Mouse (Mus musculus): ENCODE results near the gene Ptk7. TPM values are rescaled to one million over a fixed set of nuclear protein-coding genes. Genes with fewer than 3 reads are reported as not detected.

Gene Ptk7
- polyA plus RNA-seq (2015; fragmentation: Illumina TruSeq; extraction: RNeasy Lipid Tissue Mini Kit (QIAGEN cat#74804); ENCODE audit: insufficient read depth, low replicate concordance), result 2.3 TPM

GRCm38 (mm10) chr17:46628791-46629684, at the start of gene Ptk7:
Gene Ptk7, minus strand, starts transcription at chr17:46629504.

GRCm38 (mm10) chr17:46678416-46678815, 49.1 kb upstream of the Ptk7 start, which contains the start of gene Mea1:
Gene Mea1, plus strand, starts transcription at chr17:46678793.

DNA sequence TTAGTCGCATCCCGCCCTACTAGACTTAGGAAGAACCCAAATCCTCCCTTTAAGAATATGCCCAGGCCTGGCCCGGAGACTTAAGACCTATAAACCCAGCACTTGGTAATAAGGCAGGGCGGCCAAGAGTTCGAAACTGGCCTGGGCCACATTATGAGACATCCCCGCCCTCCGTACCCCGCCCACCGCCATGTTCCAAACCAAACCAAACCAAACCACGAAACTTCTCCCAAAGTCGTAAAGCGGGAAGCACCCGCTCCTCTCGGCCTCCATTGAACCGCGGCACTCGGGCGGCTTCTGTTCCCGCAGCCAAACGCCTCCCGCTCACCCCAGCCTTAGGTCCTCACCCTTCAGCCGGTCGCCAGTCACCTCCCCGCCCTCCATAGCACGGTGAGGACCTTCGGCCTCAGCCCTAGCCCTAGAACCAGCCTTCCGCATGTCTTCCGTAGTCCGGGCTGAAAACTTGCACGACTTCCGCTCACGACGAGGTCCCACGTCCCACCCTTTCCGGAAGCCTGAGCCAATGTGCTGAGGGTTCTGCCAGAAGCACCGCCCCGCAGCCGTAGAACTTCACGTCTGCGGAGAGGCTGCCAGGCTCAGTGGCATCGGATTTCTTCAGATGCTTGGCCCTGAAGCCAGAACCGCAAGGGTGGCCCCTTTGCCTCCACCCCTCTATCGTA, 44.7 kb upstream of the Ptk7 start, which contains the start of gene Rrp36:
Gene Rrp36, minus strand, starts transcription at position 503 of the 680 bp plus-strand sequence.

GRCm38 (mm10) chr17:46650232-46651031, 21.1 kb upstream of the Ptk7 start, which contains the start of gene Cul7:
Gene Cul7, plus strand, starts transcription at chr17:46650337.

DNA sequence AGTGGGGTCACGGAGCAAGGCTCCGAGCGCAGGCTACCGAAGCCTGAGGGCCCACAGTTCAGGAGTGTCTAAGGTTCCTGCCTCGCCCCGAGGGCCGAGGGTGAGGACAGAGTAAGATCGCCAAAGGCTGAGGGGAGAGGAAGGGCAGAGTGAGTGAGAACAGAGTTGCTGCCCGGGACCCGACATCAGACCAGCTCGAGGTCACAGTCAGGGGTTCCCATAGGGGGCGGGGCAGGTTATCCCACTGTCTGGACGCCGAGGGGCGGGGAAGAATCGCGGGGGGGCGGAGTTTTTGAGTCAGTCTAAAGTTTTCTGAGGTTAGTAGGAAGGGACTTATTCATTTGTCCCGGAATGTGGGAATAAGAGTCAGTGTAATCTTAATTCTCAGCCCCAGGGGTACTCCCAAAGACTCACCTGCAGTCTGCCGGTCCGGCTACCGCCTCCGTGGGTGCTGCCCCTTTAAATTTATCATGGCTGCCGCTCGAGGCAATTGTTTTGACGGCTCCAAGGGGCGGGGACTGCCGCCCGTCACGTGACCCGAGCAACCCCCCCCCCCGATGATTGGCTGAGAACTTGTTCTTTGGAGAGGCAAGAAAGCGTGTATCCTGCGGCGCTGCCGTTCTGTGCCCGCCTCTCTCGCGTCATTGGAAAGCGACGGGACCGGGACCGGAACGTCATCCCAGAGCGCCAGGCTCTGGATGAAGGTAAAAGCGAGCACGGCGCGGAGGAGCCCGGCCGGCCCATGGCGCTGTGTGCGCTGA, 16.4 kb upstream of the Ptk7 start, which contains the start of the genes Klc4 and Mrpl2:
Gene Klc4, minus strand, starts transcription at position 462 of the 761 bp plus-strand sequence.
Gene Mrpl2, plus strand, starts transcription at position 669 of the 761 bp plus-strand sequence.

GRCm38 (mm10) chr17:46555673-46556583, 73.4 kb downstream of the Ptk7 start, which contains the start of gene Srf:
Gene Srf, minus strand, starts transcription at chr17:46556175.

DNA sequence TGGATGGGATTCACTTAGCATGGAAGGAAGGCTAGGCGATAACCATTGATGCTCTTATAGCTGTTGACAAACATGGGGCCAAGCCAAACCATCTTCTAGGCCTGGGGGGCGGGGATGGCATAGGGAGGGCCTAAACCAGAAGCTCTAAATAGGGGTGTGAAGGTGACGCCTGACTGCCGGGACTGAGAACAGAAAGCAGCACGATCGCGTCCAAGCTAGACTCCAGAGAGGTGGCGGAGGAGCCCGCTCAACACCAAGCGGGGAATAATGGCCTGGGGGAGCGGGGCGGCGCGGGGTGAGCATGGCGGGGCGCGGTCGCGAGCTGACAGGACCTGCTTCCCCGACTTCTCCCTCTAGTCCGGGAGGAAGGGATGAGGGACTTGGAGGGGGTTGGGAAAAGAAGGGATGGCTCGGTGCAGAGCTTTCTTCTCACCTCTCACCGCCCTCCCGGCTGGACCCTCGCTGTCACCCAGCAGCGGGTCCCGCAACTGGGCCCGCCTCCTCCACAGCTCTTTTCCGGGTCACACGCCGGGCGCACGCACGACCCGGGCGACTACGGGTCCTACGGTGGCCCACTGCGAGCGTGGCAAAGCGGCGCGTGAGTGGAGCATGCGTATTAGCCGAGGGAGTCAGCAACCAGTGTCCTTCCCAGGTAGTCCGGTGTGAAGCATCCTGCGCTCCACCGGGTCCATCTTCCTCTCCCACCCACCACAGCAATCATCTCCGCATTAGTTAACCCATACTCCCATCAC, 83.3 kb downstream of the Ptk7 start, which contains the start of gene Cul9:
Gene Cul9, minus strand, starts transcription at position 576 of the 752 bp plus-strand sequence.

Other genes starting within 250 kb of the Ptk7 start
- 169 TPM for gene Zfp318, start 245.8 kb downstream of the Ptk7 start, polyA plus RNA-seq (2015; fragmentation: Illumina TruSeq; extraction: RNeasy Lipid Tissue Mini Kit (QIAGEN cat#74804); ENCODE audit: insufficient read depth, low replicate concordance)
- 9.2 TPM for gene Crip3, start 200.6 kb downstream of the Ptk7 start, polyA plus RNA-seq (2015; fragmentation: Illumina TruSeq; extraction: RNeasy Lipid Tissue Mini Kit (QIAGEN cat#74804); ENCODE audit: insufficient read depth, low replicate concordance)
- not detected for gene Slc22a7, start 191.0 kb downstream of the Ptk7 start, polyA plus RNA-seq (2015; fragmentation: Illumina TruSeq; extraction: RNeasy Lipid Tissue Mini Kit (QIAGEN cat#74804); ENCODE audit: insufficient read depth, low replicate concordance)
- gene Ttbk1, start 141.8 kb downstream of the Ptk7 start, polyA plus RNA-seq (2015; fragmentation: Illumina TruSeq; extraction: RNeasy Lipid Tissue Mini Kit (QIAGEN cat#74804); ENCODE audit: insufficient read depth, low replicate concordance), result 0.75 TPM
- gene Dnph1, start 132.8 kb downstream of the Ptk7 start, polyA plus RNA-seq (2015; fragmentation: Illumina TruSeq; extraction: RNeasy Lipid Tissue Mini Kit (QIAGEN cat#74804); ENCODE audit: insufficient read depth, low replicate concordance), result 1.6 TPM
- 7.8 TPM for gene Cul9, start 83.1 kb downstream of the Ptk7 start, polyA plus RNA-seq (2015; fragmentation: Illumina TruSeq; extraction: RNeasy Lipid Tissue Mini Kit (QIAGEN cat#74804); ENCODE audit: insufficient read depth, low replicate concordance)
- 9.6 TPM for gene Srf, start 73.3 kb downstream of the Ptk7 start, polyA plus RNA-seq (2015; fragmentation: Illumina TruSeq; extraction: RNeasy Lipid Tissue Mini Kit (QIAGEN cat#74804); ENCODE audit: insufficient read depth, low replicate concordance)
- gene Klc4, start 16.5 kb upstream of the Ptk7 start, polyA plus RNA-seq (2015; fragmentation: Illumina TruSeq; extraction: RNeasy Lipid Tissue Mini Kit (QIAGEN cat#74804); ENCODE audit: insufficient read depth, low replicate concordance), result 5.2 TPM
- gene Mrpl2, start 16.7 kb upstream of the Ptk7 start, polyA plus RNA-seq (2015; fragmentation: Illumina TruSeq; extraction: RNeasy Lipid Tissue Mini Kit (QIAGEN cat#74804); ENCODE audit: insufficient read depth, low replicate concordance), result 16.5 TPM
- gene Cul7, start 20.8 kb upstream of the Ptk7 start, polyA plus RNA-seq (2015; fragmentation: Illumina TruSeq; extraction: RNeasy Lipid Tissue Mini Kit (QIAGEN cat#74804); ENCODE audit: insufficient read depth, low replicate concordance), result 2.9 TPM
- gene Rrp36, start 44.8 kb upstream of the Ptk7 start, polyA plus RNA-seq (2015; fragmentation: Illumina TruSeq; extraction: RNeasy Lipid Tissue Mini Kit (QIAGEN cat#74804); ENCODE audit: insufficient read depth, low replicate concordance), result 14.0 TPM
- 41.4 TPM for gene Mea1, start 49.3 kb upstream of the Ptk7 start, polyA plus RNA-seq (2015; fragmentation: Illumina TruSeq; extraction: RNeasy Lipid Tissue Mini Kit (QIAGEN cat#74804); ENCODE audit: insufficient read depth, low replicate concordance)
- gene Klhdc3, start 51.4 kb upstream of the Ptk7 start, polyA plus RNA-seq (2015; fragmentation: Illumina TruSeq; extraction: RNeasy Lipid Tissue Mini Kit (QIAGEN cat#74804); ENCODE audit: insufficient read depth, low replicate concordance), result 35.6 TPM
- gene Ppp2r5d, start 75.6 kb upstream of the Ptk7 start, polyA plus RNA-seq (2015; fragmentation: Illumina TruSeq; extraction: RNeasy Lipid Tissue Mini Kit (QIAGEN cat#74804); ENCODE audit: insufficient read depth, low replicate concordance), result 26.7 TPM
- 6.5 TPM for gene Pex6, start 82.0 kb upstream of the Ptk7 start, polyA plus RNA-seq (2015; fragmentation: Illumina TruSeq; extraction: RNeasy Lipid Tissue Mini Kit (QIAGEN cat#74804); ENCODE audit: insufficient read depth, low replicate concordance)
- gene Gnmt, start 99.7 kb upstream of the Ptk7 start, polyA plus RNA-seq (2015; fragmentation: Illumina TruSeq; extraction: RNeasy Lipid Tissue Mini Kit (QIAGEN cat#74804); ENCODE audit: insufficient read depth, low replicate concordance), result 0.36 TPM
- 59.2 TPM for gene Cnpy3, start 122.7 kb upstream of the Ptk7 start, polyA plus RNA-seq (2015; fragmentation: Illumina TruSeq; extraction: RNeasy Lipid Tissue Mini Kit (QIAGEN cat#74804); ENCODE audit: insufficient read depth, low replicate concordance)
- not detected for gene Ptcra, start 134.2 kb upstream of the Ptk7 start, polyA plus RNA-seq (2015; fragmentation: Illumina TruSeq; extraction: RNeasy Lipid Tissue Mini Kit (QIAGEN cat#74804); ENCODE audit: insufficient read depth, low replicate concordance)
- 6.3 TPM for gene 2310039H08Rik, start 143.1 kb upstream of the Ptk7 start, polyA plus RNA-seq (2015; fragmentation: Illumina TruSeq; extraction: RNeasy Lipid Tissue Mini Kit (QIAGEN cat#74804); ENCODE audit: insufficient read depth, low replicate concordance)
- 104 TPM for gene Rpl7l1, start 153.2 kb upstream of the Ptk7 start, polyA plus RNA-seq (2015; fragmentation: Illumina TruSeq; extraction: RNeasy Lipid Tissue Mini Kit (QIAGEN cat#74804); ENCODE audit: insufficient read depth, low replicate concordance)
- 33.0 TPM for gene Bicral, start 229.0 kb upstream of the Ptk7 start, polyA plus RNA-seq (2015; fragmentation: Illumina TruSeq; extraction: RNeasy Lipid Tissue Mini Kit (QIAGEN cat#74804); ENCODE audit: insufficient read depth, low replicate concordance)